Mouse (Mus musculus): Measurements from ENCODE around the gene Adora2b. TPM values are rescaled to one million over a fixed set of nuclear protein-coding genes. Genes with fewer than 3 reads are reported as not detected.

Gene Adora2b
- total and polyA plus RNA-seq, 2 experiments = 0.11 TPM; not detected in 1

DNA sequence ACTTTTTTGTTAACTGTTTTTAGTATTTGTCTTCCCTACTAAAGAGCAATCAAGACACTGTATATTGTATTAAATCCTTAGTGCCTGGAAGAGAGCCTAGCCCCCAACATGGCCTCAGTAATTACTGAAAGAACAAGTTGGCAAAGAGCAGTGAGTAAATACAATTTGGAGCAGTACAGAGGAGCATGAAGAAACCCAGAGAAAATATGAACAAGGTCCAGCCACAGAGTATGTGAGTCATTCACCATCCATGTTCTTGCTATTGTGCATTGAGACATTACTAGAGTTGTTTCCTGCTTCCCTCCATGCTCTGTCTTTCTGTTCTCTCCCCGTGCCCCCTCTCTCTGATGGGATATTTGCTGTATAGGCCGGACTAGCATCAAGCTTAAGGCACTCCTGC, 45.3 kb downstream of the Adora2b start:
- H3K4me3 ChIP-seq (ENCODE audit: insufficient read depth, low read depth, low read length) = no peak overlapping the region
- H3K36me3 ChIP-seq (ENCODE audit: control insufficient read depth, insufficient read depth, low read length) = peaks cover 33% of the 10 kb centered on the region
- DNase-seq (ENCODE audit: extremely low read depth, low read depth, low spot score) = no peak
- TF ChIP-seq CTCF (IDR thresholded peaks at IDR 0.05; ENCODE audit: low read depth, low read length) (no peak), POLR2A (IDR thresholded peaks at IDR 0.05; ENCODE audit: extremely low read depth, insufficient read depth, low read length) (no peak)
- H3K9ac ChIP-seq (ENCODE audit: low read depth, low read length) = no peak overlapping the region
- H3K27ac ChIP-seq (replicated peaks; ENCODE audit: insufficient read depth, low read depth, low read length) = no peak overlapping the region
- H3K4me1 ChIP-seq (ENCODE audit: control insufficient read depth, insufficient read depth, low read length) = no peaks in the 10 kb centered on the region
- H3K27me3 ChIP-seq (ENCODE audit: control insufficient read depth, insufficient read depth, low read length) = no peaks in the 10 kb centered on the region
- WGBS = 94% methylated on average over 2 of the region's 2 CpGs
- no peaks in the 10 kb centered on the region for H3K79me2 ChIP-seq (ENCODE audit: control insufficient read depth, insufficient read depth, low read length)

DNA sequence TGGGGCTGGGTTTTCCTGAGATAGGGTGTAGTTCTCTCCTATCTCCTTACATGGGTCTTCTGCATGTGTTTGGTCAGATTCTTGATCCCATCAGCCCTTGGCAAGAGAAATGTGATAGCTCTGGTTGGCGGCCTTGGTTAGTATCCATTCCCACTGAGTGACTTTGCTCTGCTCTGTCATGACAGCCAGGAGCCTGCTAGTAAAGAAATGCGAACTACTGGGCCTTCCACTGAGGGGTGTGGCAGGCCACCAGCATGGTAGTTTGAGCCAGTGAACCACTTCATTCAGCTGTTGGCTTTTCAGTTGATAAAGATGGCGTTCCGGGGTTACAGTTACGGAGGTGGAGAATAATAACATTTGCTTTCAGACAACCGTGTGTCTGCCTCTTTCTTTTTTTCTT, 50.1 kb downstream of the Adora2b start:
- no peaks in the 10 kb centered on the region for H3K4me1 ChIP-seq (ENCODE audit: control insufficient read depth, insufficient read depth, low read length)
- no peaks in the 10 kb centered on the region for H3K27me3 ChIP-seq (ENCODE audit: control insufficient read depth, insufficient read depth, low read length)
- 95% methylated on average over 6 of the region's 6 CpGs for WGBS
- H3K27ac ChIP-seq (replicated peaks; ENCODE audit: insufficient read depth, low read depth, low read length) = no peak overlapping the region
- no peaks in the 10 kb centered on the region for H3K79me2 ChIP-seq (ENCODE audit: control insufficient read depth, insufficient read depth, low read length)
- TF ChIP-seq CTCF (IDR thresholded peaks at IDR 0.05; ENCODE audit: low read depth, low read length) = no peak
- no peak for TF ChIP-seq POLR2A (IDR thresholded peaks at IDR 0.05; ENCODE audit: extremely low read depth, insufficient read depth, low read length)
- peaks cover 12% of the 10 kb centered on the region for H3K36me3 ChIP-seq (ENCODE audit: control insufficient read depth, insufficient read depth, low read length)
- H3K4me3 ChIP-seq (ENCODE audit: insufficient read depth, low read depth, low read length) = no peak overlapping the region
- DNase-seq (ENCODE audit: extremely low read depth, low read depth, low spot score) = no peak
- no peak overlapping the region for H3K9ac ChIP-seq (ENCODE audit: low read depth, low read length)

DNA sequence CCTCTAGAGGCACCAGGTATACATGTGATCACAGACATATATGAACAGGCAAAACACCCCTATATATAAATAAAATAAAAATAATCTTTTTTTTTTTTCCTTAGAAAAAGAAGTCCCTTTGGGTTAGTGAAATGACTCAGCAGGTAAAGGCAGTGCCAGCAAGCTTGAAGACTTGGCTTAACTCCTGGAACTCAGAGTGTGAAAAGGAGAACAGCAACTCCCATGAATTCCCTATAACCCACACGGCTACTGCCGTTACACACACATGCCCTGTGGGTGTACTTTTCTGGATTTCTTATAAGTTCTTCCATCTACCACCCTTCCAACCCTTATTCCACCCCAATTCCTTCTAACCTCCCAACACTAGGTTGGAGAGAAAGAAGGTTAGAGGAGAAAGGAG, 57.1 kb downstream of the Adora2b start:
- no peaks in the 10 kb centered on the region for H3K27me3 ChIP-seq (ENCODE audit: control insufficient read depth, insufficient read depth, low read length)
- H3K4me3 ChIP-seq (ENCODE audit: insufficient read depth, low read depth, low read length) = no peak overlapping the region
- DNase-seq (ENCODE audit: extremely low read depth, low read depth, low spot score) = no peak
- TF ChIP-seq POLR2A (IDR thresholded peaks at IDR 0.05; ENCODE audit: extremely low read depth, insufficient read depth, low read length) (no peak), CTCF (IDR thresholded peaks at IDR 0.05; ENCODE audit: low read depth, low read length) (no peak)
- H3K4me1 ChIP-seq (ENCODE audit: control insufficient read depth, insufficient read depth, low read length) = no peaks in the 10 kb centered on the region
- WGBS = 85% methylated on average over 2 of the region's 2 CpGs
- H3K9ac ChIP-seq (ENCODE audit: low read depth, low read length) = no peak overlapping the region
- no peak overlapping the region for H3K27ac ChIP-seq (replicated peaks; ENCODE audit: insufficient read depth, low read depth, low read length)
- peaks cover 25% of the 10 kb centered on the region for H3K36me3 ChIP-seq (ENCODE audit: control insufficient read depth, insufficient read depth, low read length)
- H3K79me2 ChIP-seq (ENCODE audit: control insufficient read depth, insufficient read depth, low read length) = no peaks in the 10 kb centered on the region

DNA sequence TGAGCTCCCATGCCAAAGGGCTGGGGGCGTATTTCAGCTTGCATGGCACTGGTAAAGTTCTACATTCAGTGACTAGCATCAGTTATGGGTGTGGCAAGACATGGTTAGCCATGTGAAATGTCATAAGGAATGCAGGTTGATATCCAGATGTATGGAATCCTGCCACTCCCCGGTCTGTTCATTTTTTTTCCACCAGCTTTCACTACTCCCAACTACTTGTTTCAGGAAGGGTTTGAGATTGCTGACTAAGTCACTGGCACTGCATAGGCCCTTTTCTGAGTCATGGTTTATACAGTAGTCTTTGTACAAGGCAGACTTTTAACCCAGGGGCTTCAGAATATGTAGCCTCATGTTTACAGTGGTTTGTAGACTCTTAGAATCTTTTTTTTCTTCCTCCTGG, 60.5 kb downstream of the Adora2b start:
- 84% methylated on average over 2 of the region's 2 CpGs for WGBS
- Histone ChIP-seq H3K36me3 (ENCODE audit: control insufficient read depth, insufficient read depth, low read length) (peaks cover 39% of the 10 kb centered on the region), H3K4me3 (ENCODE audit: insufficient read depth, low read depth, low read length) (no peak overlapping the region), H3K27me3 (ENCODE audit: control insufficient read depth, insufficient read depth, low read length) (no peaks in the 10 kb centered on the region), H3K27ac (replicated peaks; ENCODE audit: insufficient read depth, low read depth, low read length) (no peak overlapping the region), H3K4me1 (ENCODE audit: control insufficient read depth, insufficient read depth, low read length) (no peaks in the 10 kb centered on the region), H3K9ac (ENCODE audit: low read depth, low read length) (no peak overlapping the region), H3K79me2 (ENCODE audit: control insufficient read depth, insufficient read depth, low read length) (no peaks in the 10 kb centered on the region)
- TF ChIP-seq POLR2A (IDR thresholded peaks at IDR 0.05; ENCODE audit: extremely low read depth, insufficient read depth, low read length) (no peak), CTCF (IDR thresholded peaks at IDR 0.05; ENCODE audit: low read depth, low read length) (no peak)
- no peak for DNase-seq (ENCODE audit: extremely low read depth, low read depth, low spot score)

DNA sequence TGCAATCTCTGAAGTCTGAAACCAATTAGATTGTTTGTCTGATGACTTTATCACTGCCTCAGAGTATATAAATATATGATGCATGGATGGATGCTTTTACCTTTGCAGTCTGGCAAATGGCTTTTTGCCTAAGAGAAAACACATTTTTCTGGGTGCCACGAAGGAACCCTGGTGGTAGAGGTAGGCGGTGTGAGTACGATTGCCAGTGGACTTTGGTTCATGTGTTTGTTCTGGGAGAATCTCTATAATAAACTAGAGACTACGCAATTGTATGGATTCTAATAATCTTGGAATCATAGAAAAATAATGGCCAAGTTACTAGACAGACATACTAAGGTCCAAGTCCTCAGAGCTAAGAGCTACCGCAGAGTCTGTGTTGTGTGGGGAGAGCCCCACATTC, 66.2 kb downstream of the Adora2b start:
- TF ChIP-seq POLR2A (IDR thresholded peaks at IDR 0.05; ENCODE audit: extremely low read depth, insufficient read depth, low read length) = no peak
- TF ChIP-seq CTCF (IDR thresholded peaks at IDR 0.05; ENCODE audit: low read depth, low read length) = no peak
- H3K27ac ChIP-seq (replicated peaks; ENCODE audit: insufficient read depth, low read depth, low read length) = no peak overlapping the region
- DNase-seq (ENCODE audit: extremely low read depth, low read depth, low spot score) = no peak
- H3K4me3 ChIP-seq (ENCODE audit: insufficient read depth, low read depth, low read length) = no peak overlapping the region
- 53% methylated on average over 5 of the region's 5 CpGs for WGBS
- H3K27me3 ChIP-seq (ENCODE audit: control insufficient read depth, insufficient read depth, low read length) = no peaks in the 10 kb centered on the region
- H3K4me1 ChIP-seq (ENCODE audit: control insufficient read depth, insufficient read depth, low read length) = no peaks in the 10 kb centered on the region
- H3K36me3 ChIP-seq (ENCODE audit: control insufficient read depth, insufficient read depth, low read length) = peaks cover 65% of the 10 kb centered on the region
- no peak overlapping the region for H3K9ac ChIP-seq (ENCODE audit: low read depth, low read length)
- no peaks in the 10 kb centered on the region; the same call in 1 of the 2 replicates for H3K79me2 ChIP-seq (ENCODE audit: control insufficient read depth, insufficient read depth, low read length)

Other genes starting within 250 kb of the Adora2b start
- gene Zswim7, start 32.4 kb downstream of the Adora2b start, total RNA-seq (2014; rRNA removed) = 18.6 and 22.8 TPM in 2 replicates
- 13.5 and 18.0 TPM in 2 replicates for gene Zswim7, start 32.4 kb downstream of the Adora2b start, polyA plus RNA-seq (2012; rRNA removed)
- 14.0 and 14.8 TPM in 2 replicates for gene Ttc19, start 32.5 kb downstream of the Adora2b start, total RNA-seq (2014; rRNA removed)
- 8.0 and 8.2 TPM in 2 replicates for gene Ttc19, start 32.5 kb downstream of the Adora2b start, polyA plus RNA-seq (2012; rRNA removed)
- 1.5 and 1.9 TPM in 2 replicates for gene Pigl, start 209.5 kb downstream of the Adora2b start, total RNA-seq (2014; rRNA removed)
- 2.8 and 3.6 TPM in 2 replicates for gene Pigl, start 209.5 kb downstream of the Adora2b start, polyA plus RNA-seq (2012; rRNA removed)
- 48.0 and 51.4 TPM in 2 replicates for gene Ncor1, start 209.6 kb downstream of the Adora2b start, total RNA-seq (2014; rRNA removed)
- gene Ncor1, start 209.6 kb downstream of the Adora2b start, polyA plus RNA-seq (2012; rRNA removed) = 45.7 and 46.8 TPM in 2 replicates